Mouse (Mus musculus): ENCODE data around the gene Auts2. TPM values are rescaled to one million over a fixed set of nuclear protein-coding genes. Genes with fewer than 3 reads are reported as not detected.

The Auts2 gene
- polyA plus RNA-seq, 1 experiment: 9.6 TPM

GRCm38 (mm10) chr5:132265015-132265414, 278.1 kb downstream of the Auts2 start:
- TF ChIP-seq CTCF (IDR thresholded peaks at IDR 0.05; ENCODE audit: insufficient read depth, low read length): no peak
- no peak for TF ChIP-seq POLR2A (IDR thresholded peaks at IDR 0.05; ENCODE audit: borderline replicate concordance, extremely low read depth, low read depth, low read length)
- 81% methylated on average over 1 of the region's 1 CpGs for WGBS
- Histone ChIP-seq H3K4me3 (replicated peaks; ENCODE audit: extremely low read depth, low read depth, low read length) (no peak overlapping the region), H3K4me1 (ENCODE audit: control insufficient read depth, insufficient read depth, low read length) (no peaks in the 10 kb centered on the region)
- no peak for DNase-seq

GRCm38 (mm10) chr5:132261750-132262149, 281.4 kb downstream of the Auts2 start:
- TF ChIP-seq CTCF (IDR thresholded peaks at IDR 0.05; ENCODE audit: insufficient read depth, low read length) (no peak), POLR2A (IDR thresholded peaks at IDR 0.05; ENCODE audit: borderline replicate concordance, extremely low read depth, low read depth, low read length) (no peak)
- no peak for DNase-seq
- 69% methylated on average over 1 of the region's 1 CpGs for WGBS
- Histone ChIP-seq H3K4me3 (replicated peaks; ENCODE audit: extremely low read depth, low read depth, low read length) (no peak overlapping the region), H3K4me1 (ENCODE audit: control insufficient read depth, insufficient read depth, low read length) (no peaks in the 10 kb centered on the region)

DNA sequence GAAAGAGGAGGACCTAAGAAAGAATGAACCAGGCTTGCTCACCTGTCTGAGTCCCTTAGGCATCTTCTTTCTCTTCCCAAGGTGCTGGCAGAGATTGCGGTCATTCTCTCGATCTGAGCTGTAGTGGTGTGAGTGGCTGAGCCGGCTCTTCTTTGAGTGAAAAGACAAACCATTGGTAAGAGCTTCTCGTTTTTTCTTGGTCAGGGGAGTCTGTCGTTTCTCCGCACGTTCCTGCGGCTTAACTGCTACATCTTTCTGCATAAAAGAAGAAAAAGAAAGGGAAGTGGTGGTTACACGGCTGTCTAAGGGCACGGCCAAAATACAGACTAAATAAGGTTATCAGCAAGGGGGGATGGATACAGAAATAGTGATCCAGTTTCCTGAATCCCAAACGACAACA, 284.3 kb downstream of the Auts2 start:
- no peak for TF ChIP-seq POLR2A (IDR thresholded peaks at IDR 0.05; ENCODE audit: borderline replicate concordance, extremely low read depth, low read depth, low read length)
- no peak for TF ChIP-seq CTCF (IDR thresholded peaks at IDR 0.05; ENCODE audit: insufficient read depth, low read length)
- peaks cover 2% of the 10 kb centered on the region; the same call in 1 of the 2 replicates for H3K4me1 ChIP-seq (ENCODE audit: control insufficient read depth, insufficient read depth, low read length)
- WGBS: 79% methylated on average over 11 of the region's 11 CpGs
- no peak overlapping the region for H3K4me3 ChIP-seq (replicated peaks; ENCODE audit: extremely low read depth, low read depth, low read length)
- no peak for DNase-seq

GRCm38 (mm10) chr5:132255579-132255978, 287.6 kb downstream of the Auts2 start:
- H3K4me3 ChIP-seq (replicated peaks; ENCODE audit: extremely low read depth, low read depth, low read length): no peak overlapping the region
- peaks cover 2% of the 10 kb centered on the region; the same call in 1 of the 2 replicates for H3K4me1 ChIP-seq (ENCODE audit: control insufficient read depth, insufficient read depth, low read length)
- TF ChIP-seq POLR2A (IDR thresholded peaks at IDR 0.05; ENCODE audit: borderline replicate concordance, extremely low read depth, low read depth, low read length): no peak
- no peak for TF ChIP-seq CTCF (IDR thresholded peaks at IDR 0.05; ENCODE audit: insufficient read depth, low read length)
- 55% methylated on average over 8 of the region's 8 CpGs for WGBS
- DNase-seq: no peak

- H3K4me3 ChIP-seq (replicated peaks; ENCODE audit: extremely low read depth, low read depth, low read length): no peak overlapping the region
- TF ChIP-seq CTCF (IDR thresholded peaks at IDR 0.05; ENCODE audit: insufficient read depth, low read length): no peak
- DNase-seq: no peak
- no peaks in the 10 kb centered on the region for H3K4me1 ChIP-seq (ENCODE audit: control insufficient read depth, insufficient read depth, low read length)
- WGBS: 78% methylated on average over 11 of the region's 11 CpGs
Observed at GRCm38 (mm10) chr5:132249523-132249922, 293.6 kb downstream of the Auts2 start.

DNA sequence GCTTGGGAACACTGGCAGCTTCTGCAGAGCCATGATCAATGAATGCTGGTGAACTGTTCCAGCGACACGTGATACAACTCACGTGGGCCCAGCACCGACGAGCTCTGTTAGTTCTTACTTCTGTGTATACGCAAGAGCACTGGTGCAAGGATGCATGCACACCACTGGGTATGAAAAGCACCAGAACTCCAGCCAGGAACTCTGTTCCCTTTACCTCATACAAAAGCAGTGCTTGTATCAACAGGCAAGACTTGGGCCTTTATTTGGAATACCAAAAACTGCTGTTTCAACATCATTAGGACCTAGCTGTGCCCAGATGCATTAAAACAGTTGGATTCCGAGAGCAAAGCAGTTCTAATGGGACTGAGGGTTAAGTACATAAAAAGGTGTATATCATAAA, 295.1 kb downstream of the Auts2 start:
- TF ChIP-seq POLR2A (IDR thresholded peaks at IDR 0.05; ENCODE audit: borderline replicate concordance, extremely low read depth, low read depth, low read length): no peak
- no peak for TF ChIP-seq CTCF (IDR thresholded peaks at IDR 0.05; ENCODE audit: insufficient read depth, low read length)

DNA sequence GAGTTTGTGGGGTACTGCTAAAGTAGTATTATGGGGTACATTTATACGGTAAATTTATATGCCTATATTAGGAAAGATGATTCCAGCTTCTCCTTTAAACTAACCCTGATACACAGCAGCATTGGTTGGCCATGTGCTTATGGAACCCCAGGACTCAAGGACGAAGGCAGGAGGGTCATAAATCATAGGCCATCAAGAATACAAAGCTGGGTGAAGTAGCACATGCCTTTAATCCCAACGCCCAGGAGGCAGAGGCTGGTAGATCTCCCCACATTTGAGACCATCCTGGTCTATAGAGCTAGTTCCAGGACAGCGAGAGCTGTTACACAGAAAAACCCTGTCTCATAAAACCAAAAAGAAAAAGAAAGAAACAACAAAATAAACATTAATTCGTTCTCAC, 307.7 kb downstream of the Auts2 start:
- no peak for DNase-seq
- TF ChIP-seq POLR2A (IDR thresholded peaks at IDR 0.05; ENCODE audit: borderline replicate concordance, extremely low read depth, low read depth, low read length) (no peak), CTCF (IDR thresholded peaks at IDR 0.05; ENCODE audit: insufficient read depth, low read length) (no peak)
- no peaks in the 10 kb centered on the region for H3K4me1 ChIP-seq (ENCODE audit: control insufficient read depth, insufficient read depth, low read length)
- 74% methylated on average over 5 of the region's 5 CpGs for WGBS
- H3K4me3 ChIP-seq (replicated peaks; ENCODE audit: extremely low read depth, low read depth, low read length): no peak overlapping the region

More for the DNA sequence above, 295.1 kb downstream of the Auts2 start:
- no peak for DNase-seq
- no peak overlapping the region for H3K4me3 ChIP-seq (replicated peaks; ENCODE audit: extremely low read depth, low read depth, low read length)
- 53% methylated on average over 7 of the region's 7 CpGs for WGBS
- no peaks in the 10 kb centered on the region for H3K4me1 ChIP-seq (ENCODE audit: control insufficient read depth, insufficient read depth, low read length)

DNA sequence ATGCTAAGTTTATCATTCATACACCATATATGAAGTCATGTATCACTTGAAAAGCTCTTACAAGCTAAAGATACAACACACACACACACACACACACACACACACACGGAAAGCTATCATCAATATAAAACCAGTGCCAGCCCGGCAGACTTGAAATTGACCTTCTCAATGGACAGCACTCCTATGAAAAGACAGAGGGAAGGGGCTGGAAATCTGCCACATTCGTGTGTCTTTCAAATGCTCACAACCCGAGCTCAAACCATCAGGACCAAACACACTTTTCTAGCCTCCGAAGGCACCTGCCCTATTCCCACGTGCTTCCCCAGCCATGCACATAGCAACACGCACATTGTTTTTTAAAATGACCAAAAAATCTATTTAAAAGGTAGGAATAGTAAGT, 308.7 kb downstream of the Auts2 start:
- WGBS: 85% methylated on average over 7 of the region's 7 CpGs
- DNase-seq: no peak

DNA sequence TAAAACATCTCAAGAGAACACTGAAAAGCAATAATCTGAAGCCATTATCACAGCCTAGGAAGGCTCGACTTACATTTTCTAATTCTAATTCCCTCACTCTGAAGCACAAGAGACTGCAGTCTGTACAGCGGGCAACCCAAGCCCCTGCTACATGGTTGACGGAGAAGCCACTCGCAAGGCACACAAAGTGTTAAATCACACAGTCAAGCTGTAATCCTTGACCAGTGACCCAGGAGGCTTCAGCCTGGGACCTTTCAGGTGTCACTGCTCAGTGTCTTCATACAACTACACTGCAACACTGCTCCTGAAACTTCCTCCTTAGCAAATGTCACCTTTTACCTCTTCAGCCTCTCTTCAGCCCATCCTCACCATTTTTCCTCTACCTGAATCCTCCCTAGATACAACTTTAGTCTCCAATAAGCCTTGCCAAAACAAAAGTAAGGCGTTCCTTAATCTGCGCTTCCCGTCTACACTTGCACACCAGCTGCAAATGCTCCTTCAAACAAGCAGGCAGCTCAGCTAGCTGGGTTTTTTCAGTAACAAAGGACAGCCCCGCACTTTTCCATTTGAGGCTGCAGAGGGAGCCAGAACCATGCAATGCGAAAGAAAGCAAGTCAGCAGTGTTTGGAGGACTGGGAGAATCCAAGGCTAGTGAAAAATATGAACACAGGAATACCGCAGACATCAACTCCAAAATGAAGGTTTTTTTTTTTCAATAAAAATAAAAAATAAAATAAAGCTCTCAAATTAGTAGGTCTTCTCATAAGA, 311.7 kb downstream of the Auts2 start:
- 46% methylated on average over 10 of the region's 10 CpGs for WGBS
- Histone ChIP-seq H3K4me1 (ENCODE audit: control insufficient read depth, insufficient read depth, low read length) (peaks cover 6% of the 10 kb centered on the region), H3K4me3 (replicated peaks; ENCODE audit: extremely low read depth, low read depth, low read length) (no peak overlapping the region)
- DNase-seq: peak; percentile 28
- TF ChIP-seq POLR2A (IDR thresholded peaks at IDR 0.05; ENCODE audit: borderline replicate concordance, extremely low read depth, low read depth, low read length) (no peak), CTCF (IDR thresholded peaks at IDR 0.05; ENCODE audit: insufficient read depth, low read length) (peak; percentile 77)

More for the DNA sequence above, 308.7 kb downstream of the Auts2 start:
- Histone ChIP-seq H3K4me1 (ENCODE audit: control insufficient read depth, insufficient read depth, low read length) (peaks cover 3% of the 10 kb centered on the region), H3K4me3 (replicated peaks; ENCODE audit: extremely low read depth, low read depth, low read length) (no peak overlapping the region)
- TF ChIP-seq CTCF (IDR thresholded peaks at IDR 0.05; ENCODE audit: insufficient read depth, low read length) (no peak), POLR2A (IDR thresholded peaks at IDR 0.05; ENCODE audit: borderline replicate concordance, extremely low read depth, low read depth, low read length) (no peak)

- Histone ChIP-seq H3K4me3 (replicated peaks; ENCODE audit: extremely low read depth, low read depth, low read length) (no peak overlapping the region), H3K4me1 (ENCODE audit: control insufficient read depth, insufficient read depth, low read length) (peaks cover 6% of the 10 kb centered on the region)
- 30% methylated on average over 8 of the region's 8 CpGs for WGBS
- TF ChIP-seq CTCF (IDR thresholded peaks at IDR 0.05; ENCODE audit: insufficient read depth, low read length) (no peak), POLR2A (IDR thresholded peaks at IDR 0.05; ENCODE audit: borderline replicate concordance, extremely low read depth, low read depth, low read length) (no peak)
- DNase-seq: no peak
Observed at GRCm38 (mm10) chr5:132229644-132230357, 313.3 kb downstream of the Auts2 start.

Measured in lung, adult 2 months (tissue).